Mouse (Mus musculus) midbrain, embryonic 14.5 days (tissue): Measurements from ENCODE around the gene Ppara. TPM values are rescaled to one million over a fixed set of nuclear protein-coding genes. Genes with fewer than 3 reads are reported as not detected.
"Not testable (repeated sequence)": the region's sequence is repeated elsewhere in the genome, so short reads cannot be mapped to it uniquely, and the experiment has no call there.

ENCODE experiments used
- ATAC-seq: fragments of 200-750 bp; cut with Nextera tagmentation; 2 replicates; pipeline ENCODE4 v1.8.0; 2017; ENCODE audit warnings: moderate number of reproducible peaks, moderate library complexity; ENCODE audit not compliant: low FRiP score, low TSS enrichment
- DNase-seq: peaks from one replicate; pipeline ENCODE4 v3.0.0-alpha.2; 2015
- H3K27ac ChIP-seq: fragments of 300-500 bp; sonication (generic); replicated peaks from 2 replicates; pipeline ENCODE4 v1.5.1; 2014; ENCODE audit warnings: mild to moderate bottlenecking, low read depth, low read length, moderate library complexity
- H3K27me3 ChIP-seq: fragments of 300-500 bp; sonication (generic); 2 replicates; pipeline ENCODE4 v1.6.1; 2014; ENCODE audit warnings: low read length, control low read depth, mixed read lengths; ENCODE audit not compliant: control insufficient read depth, insufficient read depth
- H3K36me3 ChIP-seq: fragments of 300-500 bp; sonication (generic); 2 replicates; pipeline ENCODE4 v1.6.1; 2014; ENCODE audit warnings: low read length, control low read depth; ENCODE audit not compliant: control insufficient read depth, insufficient read depth
- H3K4me1 ChIP-seq: fragments of 300-500 bp; sonication (generic); 2 replicates; pipeline ENCODE4 v1.6.1; 2014; ENCODE audit warnings: mild to moderate bottlenecking, antibody characterized with exemption, low read length, control low read depth; ENCODE audit not compliant: control insufficient read depth, insufficient read depth
- H3K4me2 ChIP-seq: fragments of 300-500 bp; sonication (generic); 2 replicates; pipeline ENCODE4 v1.6.1; 2014; ENCODE audit warnings: mild to moderate bottlenecking, low read length, moderate library complexity
- H3K4me3 ChIP-seq: fragments of 300-500 bp; sonication (generic); replicated peaks from 2 replicates; pipeline ENCODE4 v1.5.1; 2014; ENCODE audit warnings: low read depth, low read length
- H3K9ac ChIP-seq: fragments of 300-500 bp; sonication (generic); replicated peaks from 2 replicates; pipeline ENCODE4 v1.6.1; 2014; ENCODE audit warnings: mild to moderate bottlenecking, low read length, moderate library complexity
- H3K9me3 ChIP-seq: fragments of 300-500 bp; sonication (generic); 2 replicates; pipeline ENCODE4 v1.6.1; 2016; ENCODE audit warnings: low read length, control low read depth, mixed read lengths; ENCODE audit not compliant: control insufficient read depth
- WGBS: fragments of 180-500 bp; shearing (Covaris S2); extraction: QIAGEN DNeasy Blood & Tissue Kit; methylation state at CpG from one replicate; pipeline ENCODE4 v1.1.7; 2014; 5-methylcytosine and 5-hydroxymethylcytosine counted together
- polyA plus RNA-seq: library from polyadenylated mRNA; unstranded; fragments of >200 nt; fragmentation: Nextera tagmentation; extraction: Ambion mirVana; gene quantifications from 2 replicates; pipeline ENCODE4 v1.2.1, GENCODE M21; 2014

Ppara gene
- polyA plus RNA-seq, 1 experiment from 2014 or later: 0.89 TPM

DNA sequence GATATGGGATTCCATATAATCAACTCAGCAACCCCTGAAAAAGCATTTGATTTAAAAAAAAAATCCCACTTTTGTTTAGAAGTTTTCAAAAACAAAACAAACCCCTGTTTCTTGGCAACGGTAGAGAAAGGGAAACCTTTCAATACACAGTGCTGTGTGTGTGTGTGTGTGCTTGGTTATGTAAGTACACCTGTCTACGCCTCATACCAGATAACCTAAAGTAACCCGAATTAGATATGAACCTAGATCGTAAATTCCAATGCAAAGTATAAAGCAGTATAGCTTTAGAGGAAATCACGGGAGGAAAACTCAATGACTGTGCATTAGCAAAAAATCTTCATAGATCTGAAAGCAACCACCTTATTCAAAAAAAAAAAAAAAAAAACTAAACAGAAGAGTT is 31.9 kb downstream of the Ppara start:
- no peak overlapping the region for H3K4me3 ChIP-seq
- H3K27me3 ChIP-seq: no peaks in the 10 kb centered on the region
- no peak overlapping the region for H3K4me2 ChIP-seq
- whole genome bisulfite sequencing: 93% methylated on average over 5 of the region's 5 CpGs
- H3K36me3 ChIP-seq: no peaks in the 10 kb centered on the region
- ATAC-seq (no peak), DNase-seq (no peak)
- no peaks in the 10 kb centered on the region for H3K4me1 ChIP-seq
- H3K9me3 ChIP-seq: no peaks in the 10 kb centered on the region
- no peak overlapping the region for H3K27ac ChIP-seq
- no peak overlapping the region for H3K9ac ChIP-seq

DNA sequence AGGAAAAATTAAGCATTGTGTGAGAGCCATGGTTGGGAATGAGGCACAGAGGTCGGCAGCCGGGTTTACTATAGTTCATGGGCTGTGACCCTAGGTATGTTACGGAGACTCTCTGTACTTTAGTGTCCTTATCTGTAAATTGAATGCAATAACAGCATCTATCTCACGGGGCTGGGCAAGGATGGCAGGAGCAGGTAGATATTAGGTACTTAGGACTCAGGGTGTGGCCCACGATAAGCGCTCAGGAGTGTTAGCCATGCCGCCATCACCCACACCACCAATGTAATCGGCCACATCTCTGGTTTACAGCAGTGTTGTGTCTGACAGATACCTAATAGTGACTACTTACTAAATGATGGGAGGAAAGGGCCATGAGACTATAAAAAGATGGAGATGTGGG is 34.2 kb downstream of the Ppara start:
- Histone ChIP-seq H3K4me3 (no peak overlapping the region), H3K27ac (no peak overlapping the region), H3K9me3 (no peaks in the 10 kb centered on the region), H3K27me3 (no peaks in the 10 kb centered on the region), H3K9ac (no peak overlapping the region), H3K4me1 (no peaks in the 10 kb centered on the region), H3K4me2 (no peak overlapping the region), H3K36me3 (no peaks in the 10 kb centered on the region)
- no peak for ATAC-seq
- 94% methylated on average over 8 of the region's 8 CpGs for WGBS
- DNase-seq: no peak

DNA sequence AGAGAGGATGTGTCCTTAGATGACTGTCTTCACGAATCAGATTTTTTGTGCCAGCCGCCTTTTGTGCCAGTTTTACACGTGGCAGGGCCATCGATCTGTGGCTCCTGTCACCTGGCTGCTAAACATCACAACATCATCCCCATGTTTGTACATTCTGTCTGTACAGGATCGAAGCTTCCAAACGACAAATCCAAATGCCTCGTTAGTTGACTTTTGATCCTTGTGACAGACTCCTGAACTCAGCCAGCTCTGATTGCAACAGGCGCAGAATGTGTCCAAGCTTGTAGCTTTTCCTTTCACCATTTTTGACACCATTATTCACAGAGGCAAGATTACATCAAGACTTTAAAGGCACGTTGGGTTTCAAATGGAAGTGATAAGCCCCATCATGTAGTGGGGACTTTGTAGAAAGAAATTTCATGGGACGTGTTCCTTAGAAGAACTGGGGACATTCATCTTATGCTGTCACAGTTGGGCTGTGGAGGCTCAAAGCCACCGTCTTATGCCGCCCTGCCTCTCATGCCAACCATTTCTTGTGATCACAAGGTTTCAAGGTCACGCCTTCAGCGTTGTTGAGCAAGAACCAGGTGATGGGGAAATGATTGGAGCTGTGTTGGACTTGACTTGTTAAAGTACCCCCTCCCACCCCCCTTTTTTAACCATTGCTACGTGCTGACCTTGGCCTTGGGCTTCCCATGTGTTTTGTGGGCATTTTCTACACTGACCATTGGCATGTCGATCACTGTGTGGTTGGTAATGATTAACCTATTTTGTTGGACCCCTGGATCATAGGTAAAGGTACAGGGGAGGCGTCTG is 36.7 kb downstream of the Ppara start:
- Histone ChIP-seq H3K9ac (no peak overlapping the region), H3K27ac (no peak overlapping the region), H3K4me2 (no peak overlapping the region), H3K9me3 (no peaks in the 10 kb centered on the region), H3K4me3 (no peak overlapping the region), H3K4me1 (no peaks in the 10 kb centered on the region), H3K27me3 (no peaks in the 10 kb centered on the region), H3K36me3 (no peaks in the 10 kb centered on the region)
- ATAC-seq (no peak), DNase-seq (no peak)
- 91% methylated on average over 17 of the region's 17 CpGs for WGBS

DNA sequence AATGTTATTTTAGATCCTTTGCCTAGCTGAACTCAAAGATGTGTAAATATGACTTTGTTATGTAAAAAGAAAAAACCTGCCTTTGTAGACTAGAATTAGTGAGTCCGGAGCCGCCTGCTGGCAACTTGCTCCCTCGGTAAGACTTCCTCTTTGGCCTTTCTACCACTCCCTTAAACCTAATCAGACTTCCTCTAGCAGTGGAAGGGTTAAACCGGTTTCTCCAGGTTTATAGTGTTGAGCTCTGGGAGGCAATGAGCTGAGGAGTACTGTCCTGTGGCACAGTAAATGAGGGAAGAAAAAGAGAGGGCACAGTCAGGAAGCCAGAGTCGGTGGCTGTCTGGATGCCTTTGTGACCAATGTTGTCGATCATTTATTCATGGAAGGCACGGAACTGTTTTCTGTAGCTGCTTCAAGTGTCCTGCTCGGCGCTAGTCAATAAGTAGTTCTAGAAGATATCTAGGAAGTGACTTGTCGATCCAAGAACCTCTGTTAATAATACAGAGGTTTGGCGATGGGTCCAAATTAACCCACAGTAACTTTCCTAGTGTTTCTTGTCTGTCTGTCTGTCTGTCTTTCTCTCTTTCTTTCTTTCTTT is 37.5 kb downstream of the Ppara start:
- H3K27ac ChIP-seq: no peak overlapping the region
- no peak for DNase-seq

DNA sequence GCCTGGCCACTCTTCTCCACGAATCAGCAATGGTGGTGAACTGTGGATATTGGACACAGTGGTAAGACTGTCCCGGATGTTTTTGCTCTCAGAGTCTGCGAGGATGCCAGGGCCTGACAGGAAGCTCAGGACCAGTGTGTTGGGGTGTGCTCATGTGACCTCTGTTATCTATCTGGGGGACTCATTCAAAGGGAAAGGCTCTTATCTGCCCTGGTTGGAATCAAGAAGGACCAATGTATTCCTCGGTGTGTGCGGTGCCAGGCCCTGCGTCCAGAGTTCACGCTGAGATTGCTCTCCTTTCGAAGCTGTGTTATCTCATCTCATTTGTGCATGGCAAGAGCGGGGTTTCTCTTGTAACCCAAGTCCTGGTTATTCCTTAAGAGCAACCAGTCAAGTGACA is 39.6 kb downstream of the Ppara start:
- H3K27ac ChIP-seq: no peak overlapping the region
- no peak for ATAC-seq
- no peaks in the 10 kb centered on the region for H3K4me1 ChIP-seq
- no peaks in the 10 kb centered on the region for H3K27me3 ChIP-seq
- WGBS: 92% methylated on average over 9 of the region's 9 CpGs
- no peak overlapping the region for H3K4me3 ChIP-seq
- H3K4me2 ChIP-seq: no peak overlapping the region
- H3K9ac ChIP-seq: no peak overlapping the region
- H3K9me3 ChIP-seq: no peaks in the 10 kb centered on the region
- DNase-seq: no peak
- H3K36me3 ChIP-seq: no peaks in the 10 kb centered on the region

More for the DNA sequence above, 37.5 kb downstream of the Ppara start:
- H3K36me3 ChIP-seq: no peaks in the 10 kb centered on the region
- WGBS: 84% methylated on average over 11 of the region's 11 CpGs
- no peaks in the 10 kb centered on the region for H3K4me1 ChIP-seq
- no peaks in the 10 kb centered on the region for H3K27me3 ChIP-seq
- no peak overlapping the region for H3K4me3 ChIP-seq
- no peak overlapping the region for H3K9ac ChIP-seq
- no peak for ATAC-seq
- no peak overlapping the region for H3K4me2 ChIP-seq
- H3K9me3 ChIP-seq: no peaks in the 10 kb centered on the region

DNA sequence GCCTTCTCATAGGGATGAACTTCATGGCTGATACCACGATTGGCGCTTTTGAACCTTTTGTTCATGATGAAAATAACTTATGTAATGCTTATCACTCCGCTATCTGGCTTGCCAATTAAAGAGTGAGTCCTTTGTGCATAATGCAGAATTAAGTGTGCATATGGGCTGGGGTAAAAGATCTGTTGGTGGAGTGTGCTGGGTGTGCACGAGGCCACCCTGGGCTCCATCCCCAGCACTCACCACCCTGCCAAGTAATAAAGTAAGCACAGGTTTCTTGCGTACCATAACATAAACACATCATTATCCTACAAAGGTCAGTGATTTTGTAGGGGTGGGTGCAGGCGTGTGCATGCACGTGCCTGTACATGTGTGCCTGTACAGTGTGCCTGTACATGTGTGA is 40.2 kb downstream of the Ppara start:
- H3K36me3 ChIP-seq: no peaks in the 10 kb centered on the region
- no peaks in the 10 kb centered on the region for H3K27me3 ChIP-seq
- H3K4me3 ChIP-seq: no peak overlapping the region
- no peaks in the 10 kb centered on the region for H3K4me1 ChIP-seq
- DNase-seq: no peak
- H3K9me3 ChIP-seq: no peaks in the 10 kb centered on the region
- H3K27ac ChIP-seq: no peak overlapping the region
- H3K4me2 ChIP-seq: no peak overlapping the region
- whole genome bisulfite sequencing: 90% methylated on average over 7 of the region's 7 CpGs
- ATAC-seq: no peak
- H3K9ac ChIP-seq: no peak overlapping the region

DNA sequence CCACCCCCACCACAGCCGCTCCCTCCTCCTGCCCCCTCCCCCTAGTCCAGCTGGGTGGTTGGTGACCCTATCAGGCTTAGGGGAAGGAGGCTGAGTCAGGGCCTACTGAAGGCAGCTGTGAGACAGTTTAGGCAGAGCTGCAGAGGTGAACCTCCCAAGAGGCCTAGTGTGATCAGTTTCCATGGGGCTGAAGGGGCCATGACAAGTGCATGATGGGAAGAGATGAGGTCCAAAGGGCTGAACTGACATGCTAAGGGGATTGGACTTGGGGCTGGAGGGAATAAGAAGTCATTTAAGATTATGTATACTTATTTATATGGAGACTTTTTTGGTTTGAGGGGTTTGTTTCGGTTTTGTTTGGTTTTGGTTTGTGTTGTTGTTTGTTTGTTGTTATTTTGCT is 41.5 kb downstream of the Ppara start:
- ATAC-seq: no peak
- H3K4me2 ChIP-seq: no peak overlapping the region
- H3K4me1 ChIP-seq: no peaks in the 10 kb centered on the region
- H3K9me3 ChIP-seq: no peaks in the 10 kb centered on the region
- WGBS: 67% methylated on average over 2 of the region's 2 CpGs
- H3K4me3 ChIP-seq: no peak overlapping the region
- no peak overlapping the region for H3K27ac ChIP-seq
- H3K27me3 ChIP-seq: no peaks in the 10 kb centered on the region
- no peak overlapping the region for H3K9ac ChIP-seq
- no peak for DNase-seq
- no peaks in the 10 kb centered on the region for H3K36me3 ChIP-seq

DNA sequence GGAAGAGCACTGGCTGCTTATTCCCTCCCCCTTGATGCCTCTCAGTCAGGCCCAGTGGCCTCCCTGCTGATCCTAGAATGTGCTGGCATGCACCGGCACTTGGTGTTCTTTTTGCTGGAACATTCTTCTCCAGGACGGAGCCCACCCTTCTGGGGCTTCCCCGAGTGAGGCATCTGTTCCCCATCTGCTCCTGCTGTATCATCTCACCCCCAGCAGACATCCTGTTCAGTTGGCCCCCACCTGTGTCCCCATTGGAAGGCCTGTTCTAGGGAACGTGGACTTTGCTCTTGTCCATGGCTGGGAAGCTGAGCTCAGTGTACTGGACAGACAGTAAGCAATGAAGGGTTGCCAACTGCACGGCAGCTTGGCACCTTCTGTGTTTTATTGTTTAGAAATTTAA is 42.0 kb downstream of the Ppara start:
- 86% methylated on average over 5 of the region's 5 CpGs for whole genome bisulfite sequencing
- ATAC-seq (no peak), DNase-seq (no peak)
- H3K9me3 ChIP-seq: no peaks in the 10 kb centered on the region
- H3K36me3 ChIP-seq: no peaks in the 10 kb centered on the region
- no peak overlapping the region for H3K4me2 ChIP-seq
- no peak overlapping the region for H3K9ac ChIP-seq
- H3K4me3 ChIP-seq: no peak overlapping the region
- no peaks in the 10 kb centered on the region for H3K27me3 ChIP-seq
- no peaks in the 10 kb centered on the region for H3K4me1 ChIP-seq
- H3K27ac ChIP-seq: no peak overlapping the region

DNA sequence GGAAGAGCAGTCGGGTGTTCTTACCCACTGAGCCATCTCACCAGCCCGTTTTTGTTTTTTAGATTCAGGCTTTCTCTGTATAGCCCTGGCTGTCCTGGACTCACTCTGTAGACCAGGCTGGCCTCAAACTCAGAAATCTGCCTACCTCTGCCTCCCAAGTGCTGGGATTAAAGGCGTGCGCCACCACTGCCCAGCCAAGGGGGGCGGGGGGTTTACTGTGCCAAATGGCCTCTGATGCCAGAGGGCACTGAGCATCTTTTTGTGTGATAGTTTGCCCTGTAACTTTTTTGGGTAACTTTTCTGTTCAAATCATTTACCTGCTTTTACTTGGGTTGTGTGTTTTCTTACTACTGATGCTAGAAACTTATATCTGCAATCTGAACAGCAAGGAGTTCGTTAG is 44.1 kb downstream of the Ppara start:
- H3K9ac ChIP-seq, DNase-seq, H3K4me1 ChIP-seq, H3K9me3 ChIP-seq, H3K27ac ChIP-seq, H3K36me3 ChIP-seq, ATAC-seq, H3K4me2 ChIP-seq, H3K4me3 ChIP-seq, H3K27me3 ChIP-seq: not testable (repeated sequence)
- 90% methylated on average over 6 of the region's 6 CpGs for WGBS
